Mouse (Mus musculus) forebrain, embryonic 10.5 days (tissue): ENCODE results near the gene Nedd9. TPM values are rescaled to one million over a fixed set of nuclear protein-coding genes. Genes with fewer than 3 reads are reported as not detected.
A peak's percentile ranks its signal among the peaks of the same experiment; 100 is the strongest.

Experiments used
- DNase-seq: peaks from one replicate; pipeline ENCODE4 v3.0.0-alpha.2; 2017; ENCODE audit warnings: low spot score; ENCODE audit errors: extremely low spot score
- H3K27ac ChIP-seq: fragments of 300-500 bp; sonication (generic); 2 replicates; pipeline ENCODE4 v1.5.1; 2016; ENCODE audit warnings: mild to moderate bottlenecking
- H3K27me3 ChIP-seq: fragments of 300-500 bp; sonication (generic); 2 replicates; pipeline ENCODE4 v1.6.1; 2016; ENCODE audit warnings: mild to moderate bottlenecking; ENCODE audit not compliant: poor library complexity, severe bottlenecking
- H3K36me3 ChIP-seq: fragments of 300-500 bp; sonication (generic); replicated peaks from 2 replicates; pipeline ENCODE4 v1.6.1; 2016; ENCODE audit warnings: mild to moderate bottlenecking, moderate library complexity
- H3K4me1 ChIP-seq: fragments of 300-500 bp; sonication (generic); 2 replicates; pipeline ENCODE4 v1.6.1; 2016
- H3K4me3 ChIP-seq: fragments of 300-500 bp; sonication (generic); 2 replicates; pipeline ENCODE4 v1.5.1; 2016; ENCODE audit warnings: mild to moderate bottlenecking, moderate library complexity
- H3K9me3 ChIP-seq: fragments of 300-500 bp; sonication (generic); 2 replicates; pipeline ENCODE4 v1.6.1; 2016; ENCODE audit warnings: mild to moderate bottlenecking, moderate library complexity
- WGBS: fragments of 180-500 bp; shearing (Covaris S2); methylation state at CpG from one replicate; pipeline ENCODE4 v1.1.7; 2016; 5-methylcytosine and 5-hydroxymethylcytosine counted together
- polyA plus RNA-seq: library from polyadenylated mRNA; unstranded; fragments of >200 nt; fragmentation: Nextera tagmentation; extraction: Ambion mirVana; gene quantifications from 2 replicates; pipeline ENCODE4 v1.2.1, GENCODE M21; 2016

The Nedd9 gene
- polyA plus RNA-seq, 1 experiment from 2014 or later: 18.4 TPM

GRCm38 (mm10) chr13:41321433-41321832, 165.7 kb downstream of the Nedd9 start:
- Histone ChIP-seq H3K4me1 (peaks cover 5% of the 10 kb centered on the region), H3K9me3 (no peaks in the 10 kb centered on the region), H3K27me3 (no peaks in the 10 kb centered on the region), H3K36me3 (peaks cover 46% of the 10 kb centered on the region), H3K27ac (0 out of 2 replicates have a peak overlapping the region, but pooled peaks have one; percentile 25), H3K4me3 (no peak overlapping the region)
- 86% methylated on average over 3 of the region's 3 CpGs for WGBS
- no peak for DNase-seq

GRCm38 (mm10) chr13:41320749-41321148, 166.4 kb downstream of the Nedd9 start:
- Histone ChIP-seq H3K4me1 (peaks cover 5% of the 10 kb centered on the region), H3K27ac (no peak overlapping the region), H3K4me3 (no peak overlapping the region), H3K27me3 (no peaks in the 10 kb centered on the region), H3K9me3 (no peaks in the 10 kb centered on the region), H3K36me3 (peaks cover 48% of the 10 kb centered on the region)
- DNase-seq: no peak
- WGBS: 83% methylated on average over 5 of the region's 5 CpGs

- no peak overlapping the region for H3K27ac ChIP-seq
- H3K9me3 ChIP-seq: no peaks in the 10 kb centered on the region
- H3K36me3 ChIP-seq: no peaks in the 10 kb centered on the region
- H3K27me3 ChIP-seq: no peaks in the 10 kb centered on the region
- DNase-seq: peak; percentile 61
- H3K4me1 ChIP-seq: peaks cover 16% of the 10 kb centered on the region
- 63% methylated on average over 10 of the region's 10 CpGs for WGBS
- no peak overlapping the region for H3K4me3 ChIP-seq
Observed at GRCm38 (mm10) chr13:41302716-41303115, 184.4 kb downstream of the Nedd9 start.

GRCm38 (mm10) chr13:41300037-41300436, 187.1 kb downstream of the Nedd9 start:
- peaks cover 23% of the 10 kb centered on the region for H3K4me1 ChIP-seq
- H3K27ac ChIP-seq: no peak overlapping the region
- 69% methylated on average over 4 of the region's 4 CpGs for WGBS
- H3K27me3 ChIP-seq: no peaks in the 10 kb centered on the region
- DNase-seq: no peak
- no peaks in the 10 kb centered on the region for H3K36me3 ChIP-seq
- H3K9me3 ChIP-seq: no peaks in the 10 kb centered on the region
- H3K4me3 ChIP-seq: no peak overlapping the region

GRCm38 (mm10) chr13:41298996-41299395, 188.2 kb downstream of the Nedd9 start:
- no peaks in the 10 kb centered on the region for H3K36me3 ChIP-seq
- no peak overlapping the region for H3K4me3 ChIP-seq
- 64% methylated on average over 5 of the region's 5 CpGs for WGBS
- H3K9me3 ChIP-seq: no peaks in the 10 kb centered on the region
- DNase-seq: no peak
- H3K4me1 ChIP-seq: peaks cover 23% of the 10 kb centered on the region
- H3K27ac ChIP-seq: no peak overlapping the region
- H3K27me3 ChIP-seq: no peaks in the 10 kb centered on the region

- H3K4me1 ChIP-seq: peaks cover 28% of the 10 kb centered on the region
- no peaks in the 10 kb centered on the region for H3K27me3 ChIP-seq
- no peak for DNase-seq
- no peak overlapping the region for H3K4me3 ChIP-seq
- 58% methylated on average over 2 of the region's 2 CpGs for WGBS
- no peaks in the 10 kb centered on the region for H3K9me3 ChIP-seq
- no peaks in the 10 kb centered on the region for H3K36me3 ChIP-seq
- no peak overlapping the region for H3K27ac ChIP-seq
Observed at GRCm38 (mm10) chr13:41298533-41298932, 188.6 kb downstream of the Nedd9 start.

- H3K36me3 ChIP-seq: no peaks in the 10 kb centered on the region
- DNase-seq: no peak
- H3K27me3 ChIP-seq: no peaks in the 10 kb centered on the region
- H3K9me3 ChIP-seq: no peaks in the 10 kb centered on the region
- H3K4me3 ChIP-seq: no peak overlapping the region
- no peak overlapping the region for H3K27ac ChIP-seq
- 59% methylated on average over 10 of the region's 10 CpGs for WGBS
- H3K4me1 ChIP-seq: peaks cover 30% of the 10 kb centered on the region
Observed at GRCm38 (mm10) chr13:41296396-41296795, 190.8 kb downstream of the Nedd9 start.

GRCm38 (mm10) chr13:41295886-41296285, 191.3 kb downstream of the Nedd9 start:
- peaks cover 30% of the 10 kb centered on the region for H3K4me1 ChIP-seq
- H3K4me3 ChIP-seq: no peak overlapping the region
- no peaks in the 10 kb centered on the region for H3K27me3 ChIP-seq
- 74% methylated on average over 6 of the region's 6 CpGs for WGBS
- no peaks in the 10 kb centered on the region for H3K36me3 ChIP-seq
- no peak for DNase-seq
- no peaks in the 10 kb centered on the region for H3K9me3 ChIP-seq
- H3K27ac ChIP-seq: no peak overlapping the region

GRCm38 (mm10) chr13:41293595-41293994, 193.6 kb downstream of the Nedd9 start:
- no peaks in the 10 kb centered on the region for H3K27me3 ChIP-seq

GRCm38 (mm10) chr13:41291466-41291974, 195.6 kb downstream of the Nedd9 start:
- WGBS: 83% methylated on average over 4 of the region's 4 CpGs
- Histone ChIP-seq H3K9me3 (no peaks in the 10 kb centered on the region), H3K27ac (no peak overlapping the region), H3K4me3 (no peak overlapping the region), H3K27me3 (no peaks in the 10 kb centered on the region), H3K4me1 (peaks cover 14% of the 10 kb centered on the region), H3K36me3 (no peaks in the 10 kb centered on the region)
- no peak for DNase-seq

More at GRCm38 (mm10) chr13:41293595-41293994, 193.6 kb downstream of the Nedd9 start:
- Histone ChIP-seq H3K9me3 (no peaks in the 10 kb centered on the region), H3K4me3 (no peak overlapping the region), H3K36me3 (no peaks in the 10 kb centered on the region), H3K4me1 (peaks cover 16% of the 10 kb centered on the region), H3K27ac (no peak overlapping the region)
- 63% methylated on average over 5 of the region's 5 CpGs for WGBS
- DNase-seq: no peak

GRCm38 (mm10) chr13:41286285-41286684, 200.9 kb downstream of the Nedd9 start:
- Histone ChIP-seq H3K4me1 (no peaks in the 10 kb centered on the region), H3K9me3 (no peaks in the 10 kb centered on the region), H3K27ac (no peak overlapping the region), H3K36me3 (no peaks in the 10 kb centered on the region), H3K4me3 (no peak overlapping the region), H3K27me3 (no peaks in the 10 kb centered on the region)
- DNase-seq: no peak
- WGBS: 95% methylated on average over 3 of the region's 3 CpGs

- Histone ChIP-seq H3K4me1 (no peaks in the 10 kb centered on the region), H3K36me3 (no peaks in the 10 kb centered on the region), H3K27me3 (no peaks in the 10 kb centered on the region), H3K9me3 (no peaks in the 10 kb centered on the region), H3K4me3 (no peak overlapping the region), H3K27ac (no peak overlapping the region)
- DNase-seq: no peak
- WGBS: 89% methylated on average over 4 of the region's 4 CpGs
Observed at GRCm38 (mm10) chr13:41285448-41285847, 201.7 kb downstream of the Nedd9 start.

- no peaks in the 10 kb centered on the region for H3K36me3 ChIP-seq
- H3K4me1 ChIP-seq: no peaks in the 10 kb centered on the region
- H3K27ac ChIP-seq: no peak overlapping the region
- DNase-seq: peak; percentile 57
- H3K9me3 ChIP-seq: peaks cover 1% of the 10 kb centered on the region; the same call in 1 of the 2 replicates
- WGBS: 33% methylated on average over 5 of the region's 5 CpGs
- no peak overlapping the region for H3K4me3 ChIP-seq
- H3K27me3 ChIP-seq: no peaks in the 10 kb centered on the region
Observed at GRCm38 (mm10) chr13:41283256-41283655, 203.9 kb downstream of the Nedd9 start.

- Histone ChIP-seq H3K27ac (no peak overlapping the region), H3K4me1 (no peaks in the 10 kb centered on the region), H3K9me3 (peaks cover 4% of the 10 kb centered on the region; the same call in 1 of the 2 replicates), H3K36me3 (no peaks in the 10 kb centered on the region), H3K4me3 (no peak overlapping the region), H3K27me3 (no peaks in the 10 kb centered on the region)
- 63% methylated on average over 5 of the region's 5 CpGs for WGBS
- DNase-seq: no peak
Observed at GRCm38 (mm10) chr13:41280696-41281095, 206.5 kb downstream of the Nedd9 start.
